Mouse (Mus musculus) liver, embryonic 14.5 days (tissue): Measurements from ENCODE around the gene Gbf1.

Experiments
- CTCF ChIP-seq: IDR thresholded peaks from 2 replicates; pipeline ENCODE4 v1.5.1; 2016; ENCODE audit warnings: antibody characterized with exemption, low read depth, control low read depth
- EP300 ChIP-seq: IDR thresholded peaks from 2 replicates; pipeline ENCODE4 v1.6.1; 2016; ENCODE audit warnings: antibody characterized with exemption, low read depth

DNA sequence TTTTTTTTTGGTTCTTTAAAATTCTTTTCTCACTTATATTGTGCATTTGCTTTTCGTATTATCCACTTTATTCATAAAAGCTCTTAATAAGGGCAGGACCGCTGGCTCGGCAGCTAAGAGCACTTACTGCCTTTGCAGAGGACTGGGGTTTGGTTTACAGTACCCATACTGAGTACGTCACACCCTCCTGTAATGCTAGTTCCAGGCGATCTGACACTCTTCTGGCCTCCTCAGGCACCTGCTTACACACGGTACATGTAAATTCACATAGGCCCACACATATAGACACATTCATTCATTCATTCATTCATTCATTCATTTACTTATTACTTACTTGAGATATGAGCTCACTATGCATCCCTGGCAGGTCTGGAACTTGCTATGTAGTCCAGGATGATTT is 31.4 kb upstream of the Gbf1 start:
- TF ChIP-seq CTCF = no peak
- no peak for TF ChIP-seq EP300
